Mouse (Mus musculus) right cerebral cortex, adult 18-20 months (tissue): Measurements from ENCODE around the gene Kcnn4.

ENCODE experiments used
- DNase-seq: peaks from one replicate; pipeline ENCODE4 v3.0.0; 2022; ENCODE audit warnings: mixed read lengths

Gene Kcnn4

GRCm38 (mm10) chr7:24427168-24427567 is 57.1 kb downstream of the Kcnn4 start:
- DNase-seq: no peak

- no peak for DNase-seq
Measured at GRCm38 (mm10) chr7:24428725-24429124, 58.7 kb downstream of the Kcnn4 start.

GRCm38 (mm10) chr7:24429413-24430112 is 59.5 kb downstream of the Kcnn4 start:
- peak; percentile 90 for DNase-seq

- DNase-seq: no peak
Measured at GRCm38 (mm10) chr7:24430551-24431345, 60.7 kb downstream of the Kcnn4 start.

GRCm38 (mm10) chr7:24431713-24432112 is 61.6 kb downstream of the Kcnn4 start:
- DNase-seq: peak; percentile 44

GRCm38 (mm10) chr7:24435305-24435704 is 65.2 kb downstream of the Kcnn4 start:
- no peak for DNase-seq
